Mouse (Mus musculus) skeletal muscle tissue, adult 2 months (tissue): ENCODE results near the gene Gimap8.

Experiments used
- DNase-seq: peaks from one replicate; pipeline ENCODE4 v3.0.0-alpha.2; 2012; ENCODE audit warnings: low read depth, low spot score

The Gimap8 gene

GRCm38 (mm10) chr6:48702146-48702545 is 55.1 kb downstream of the Gimap8 start:
- DNase-seq: no peak

GRCm38 (mm10) chr6:48702601-48703000 is 55.6 kb downstream of the Gimap8 start:
- no peak for DNase-seq

- no peak for DNase-seq
Observed at GRCm38 (mm10) chr6:48704146-48704545, 57.1 kb downstream of the Gimap8 start.

GRCm38 (mm10) chr6:48706130-48706529 is 59.1 kb downstream of the Gimap8 start:
- no peak for DNase-seq
